Mouse (Mus musculus) liver, embryonic 11.5 days (tissue): Measurements from ENCODE around the gene Nop10. TPM values are rescaled to one million over a fixed set of nuclear protein-coding genes. Genes with fewer than 3 reads are reported as not detected.

Experiments used
- ATAC-seq: fragments of 200-750 bp; cut with Nextera tagmentation; replicated peaks from 2 replicates; pipeline ENCODE4 v1.8.0; 2017; ENCODE audit warnings: moderate number of reproducible peaks, mild to moderate bottlenecking, moderate TSS enrichment, moderate library complexity; ENCODE audit not compliant: low FRiP score
- DNase-seq: peaks from one replicate; pipeline ENCODE4 v3.0.0-alpha.2; 2017; ENCODE audit warnings: low spot score
- H3K27ac ChIP-seq: fragments of 300-500 bp; sonication (generic); 2 replicates; pipeline ENCODE4 v1.5.1; 2014; ENCODE audit warnings: mild to moderate bottlenecking, low read depth, low read length, control low read depth
- H3K27me3 ChIP-seq: fragments of 300-500 bp; sonication (generic); replicated peaks from 2 replicates; pipeline ENCODE4 v1.6.1; 2014; ENCODE audit warnings: low read length, mixed read lengths; ENCODE audit not compliant: control insufficient read depth, insufficient read depth
- H3K36me3 ChIP-seq: fragments of 300-500 bp; sonication (generic); 2 replicates; pipeline ENCODE4 v1.6.1; 2014; ENCODE audit warnings: mild to moderate bottlenecking, low read length, moderate library complexity, mixed read lengths; ENCODE audit not compliant: control insufficient read depth, insufficient read depth
- H3K4me1 ChIP-seq: fragments of 300-500 bp; sonication (generic); replicated peaks from 2 replicates; pipeline ENCODE4 v1.6.1; 2014; ENCODE audit warnings: low read length, mixed read lengths; ENCODE audit not compliant: control insufficient read depth, insufficient read depth
- H3K4me2 ChIP-seq: fragments of 300-500 bp; sonication (generic); 2 replicates; pipeline ENCODE4 v1.6.1; 2014; ENCODE audit warnings: mild to moderate bottlenecking, control low read depth, moderate library complexity
- H3K4me3 ChIP-seq: fragments of 300-500 bp; sonication (generic); 2 replicates; pipeline ENCODE4 v1.5.1; 2014; ENCODE audit warnings: low read depth, low read length, control low read depth
- H3K9ac ChIP-seq: fragments of 300-500 bp; sonication (generic); 2 replicates; pipeline ENCODE4 v1.6.1; 2014; ENCODE audit warnings: low read depth, low read length, control low read depth
- H3K9me3 ChIP-seq: fragments of 300-500 bp; sonication (generic); 2 replicates; pipeline ENCODE4 v1.6.1; 2016; ENCODE audit warnings: low read length, inconsistent platforms, mixed read lengths; ENCODE audit not compliant: control insufficient read depth
- WGBS: fragments of 180-500 bp; shearing (Covaris S2); extraction: QIAGEN DNeasy Blood & Tissue Kit; methylation state at CpG from one replicate; pipeline ENCODE4 v1.1.7; 2014; 5-methylcytosine and 5-hydroxymethylcytosine counted together
- polyA plus RNA-seq: library from polyadenylated mRNA; unstranded; fragments of >200 nt; fragmentation: Nextera tagmentation; extraction: Ambion mirVana; gene quantifications from 2 replicates; pipeline ENCODE4 v1.2.1, GENCODE M21; 2014

Nop10 gene
- polyA plus RNA-seq, 1 experiment from 2014 or later, result 364 TPM

DNA sequence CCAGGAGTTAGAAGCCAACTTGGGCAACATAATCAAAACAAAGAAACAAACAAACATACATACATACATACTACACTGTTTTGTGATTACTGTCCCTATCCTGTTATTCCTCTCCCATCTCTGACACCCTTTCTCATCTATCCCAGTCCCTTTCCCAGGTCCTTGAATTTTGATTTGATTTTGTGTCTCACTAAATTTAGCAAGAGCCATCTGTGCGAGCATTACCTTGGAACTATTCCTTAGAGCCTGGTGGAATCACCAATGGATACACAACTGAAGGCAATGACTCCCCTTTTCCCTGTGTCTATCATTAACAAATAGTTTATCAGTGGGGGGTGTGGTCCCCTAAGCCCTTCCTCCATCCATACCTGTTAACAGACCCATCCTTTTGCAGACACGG is 31.1 kb downstream of the Nop10 start:
- H3K4me2 ChIP-seq, result no peak overlapping the region
- H3K4me3 ChIP-seq, result no peak overlapping the region
- H3K9ac ChIP-seq, result no peak overlapping the region
- WGBS, result 81% methylated on average over 2 of the region's 2 CpGs
- H3K36me3 ChIP-seq, result no peaks in the 10 kb centered on the region
- no peaks in the 10 kb centered on the region for H3K9me3 ChIP-seq
- H3K27me3 ChIP-seq, result no peaks in the 10 kb centered on the region
- DNase-seq (no peak), ATAC-seq (no peak)
- H3K27ac ChIP-seq, result no peak overlapping the region
- H3K4me1 ChIP-seq, result no peaks in the 10 kb centered on the region

- Histone ChIP-seq H3K36me3 (no peaks in the 10 kb centered on the region), H3K9ac (no peak overlapping the region), H3K4me1 (no peaks in the 10 kb centered on the region), H3K4me3 (no peak overlapping the region), H3K27ac (no peak overlapping the region), H3K27me3 (no peaks in the 10 kb centered on the region), H3K4me2 (no peak overlapping the region), H3K9me3 (no peaks in the 10 kb centered on the region)
- no peak for ATAC-seq
- 86% methylated on average over 3 of the region's 3 CpGs for WGBS
- no peak for DNase-seq
Measured at GRCm38 (mm10) chr2:112296211-112296610, 34.5 kb downstream of the Nop10 start.

GRCm38 (mm10) chr2:112298221-112298620 is 36.5 kb downstream of the Nop10 start:
- Histone ChIP-seq H3K4me1 (no peaks in the 10 kb centered on the region), H3K9ac (no peak overlapping the region), H3K9me3 (no peaks in the 10 kb centered on the region), H3K4me2 (no peak overlapping the region), H3K27ac (no peak overlapping the region), H3K36me3 (no peaks in the 10 kb centered on the region), H3K27me3 (no peaks in the 10 kb centered on the region), H3K4me3 (no peak overlapping the region)
- WGBS, result 89% methylated on average over 4 of the region's 4 CpGs
- ATAC-seq, result no peak
- no peak for DNase-seq

DNA sequence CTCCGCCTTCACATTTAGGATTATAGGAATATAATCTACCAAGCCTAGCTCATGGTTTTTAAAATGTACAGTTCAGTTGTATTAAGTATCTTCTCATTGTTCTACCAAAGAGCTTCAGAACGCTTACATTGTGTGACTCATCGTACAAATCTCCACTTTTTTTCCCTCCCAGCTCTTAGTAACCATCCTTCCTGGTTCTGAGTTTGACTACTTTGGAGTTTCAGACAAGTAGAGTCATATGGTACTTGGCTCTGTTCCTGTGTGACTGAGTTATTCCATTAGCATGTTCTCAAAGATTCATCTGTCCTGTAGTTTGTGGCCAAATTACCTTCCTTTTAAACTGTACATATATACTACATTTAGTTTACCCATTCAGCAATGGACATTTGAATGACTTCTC is 46.9 kb downstream of the Nop10 start:
- Histone ChIP-seq H3K9ac (no peak overlapping the region), H3K9me3 (no peaks in the 10 kb centered on the region), H3K4me1 (peaks cover 4% of the 10 kb centered on the region; the same call in 1 of the 2 replicates), H3K27ac (no peak overlapping the region), H3K27me3 (no peaks in the 10 kb centered on the region), H3K36me3 (no peaks in the 10 kb centered on the region), H3K4me3 (no peak overlapping the region), H3K4me2 (no peak overlapping the region)
- no peak for DNase-seq
- no peak for ATAC-seq
- WGBS, result 84% methylated on average over 3 of the region's 3 CpGs

DNA sequence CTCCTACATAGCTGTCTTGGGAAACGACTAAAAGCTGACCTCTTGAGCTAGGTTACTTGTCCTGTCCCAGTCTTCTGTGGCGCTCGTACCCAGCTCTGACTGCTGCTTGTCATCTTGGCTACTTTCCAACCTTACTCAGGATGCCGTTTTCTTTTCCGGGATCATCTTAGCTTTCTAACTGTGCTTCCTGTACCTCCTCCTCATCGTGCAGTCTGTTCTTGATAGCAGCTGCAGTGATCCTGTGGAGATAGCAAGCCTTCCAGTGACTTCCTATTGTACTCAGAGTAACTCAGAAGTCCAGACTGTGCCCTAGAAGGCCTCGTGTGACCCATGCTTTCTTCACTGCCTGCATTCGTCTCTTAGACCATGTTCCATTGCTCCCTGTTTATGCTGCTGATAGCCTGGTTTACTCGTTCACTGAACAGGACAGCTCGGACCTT is 47.5 kb downstream of the Nop10 start:
- 50% methylated on average over 10 of the region's 10 CpGs for WGBS
- H3K36me3 ChIP-seq, result no peaks in the 10 kb centered on the region
- H3K9me3 ChIP-seq, result no peaks in the 10 kb centered on the region
- no peaks in the 10 kb centered on the region for H3K27me3 ChIP-seq
- ATAC-seq (0 out of 2 replicates have a peak, but pooled peaks have one; percentile 56), DNase-seq (no peak)
- H3K4me1 ChIP-seq, result peaks cover 4% of the 10 kb centered on the region; the same call in 1 of the 2 replicates
- no peak overlapping the region for H3K4me3 ChIP-seq
- no peak overlapping the region for H3K27ac ChIP-seq
- peak overlapping the region; percentile 13 for H3K4me2 ChIP-seq
- no peak overlapping the region for H3K9ac ChIP-seq

Other genes starting within 250 kb of the Nop10 start
- not detected in 2 replicates for gene Olfr1310, start 249.2 kb upstream of the Nop10 start, polyA plus RNA-seq
- not detected in 2 replicates for gene Olfr1311, start 237.5 kb upstream of the Nop10 start, polyA plus RNA-seq
- gene Olfr1312, start 211.7 kb upstream of the Nop10 start, polyA plus RNA-seq, result not detected in 2 replicates
- gene Olfr1313, start 184.1 kb upstream of the Nop10 start, polyA plus RNA-seq, result not detected in 2 replicates
- gene Olfr1314, start 165.1 kb upstream of the Nop10 start, polyA plus RNA-seq, result not detected in 2 replicates
- gene Olfr1315-ps1, start 146.5 kb upstream of the Nop10 start, polyA plus RNA-seq, result not detected in 2 replicates
- not detected in 2 replicates for gene Olfr1316, start 126.9 kb upstream of the Nop10 start, polyA plus RNA-seq
- not detected in 2 replicates for gene Olfr1317, start 121.6 kb upstream of the Nop10 start, polyA plus RNA-seq
- 0.19 TPM in 1 of 2 replicates, not detected in the other for gene Olfr1318, start 107.7 kb upstream of the Nop10 start, polyA plus RNA-seq
- gene Lpcat4, start 22.5 kb upstream of the Nop10 start, polyA plus RNA-seq, result 14.6 and 15.0 TPM in 2 replicates
- not detected in 2 replicates for gene Nutm1, start 2.6 kb upstream of the Nop10 start, polyA plus RNA-seq
- 12.3 and 12.7 TPM in 2 replicates for gene Slc12a6, start 3.9 kb downstream of the Nop10 start, polyA plus RNA-seq
- gene Gm21985, start 4.4 kb downstream of the Nop10 start, polyA plus RNA-seq, result not detected in 2 replicates
- 82.2 and 84.8 TPM in 2 replicates for gene Emc4, start 106.1 kb downstream of the Nop10 start, polyA plus RNA-seq
- 38.5 and 47.1 TPM in 2 replicates for gene Katnbl1, start 117.3 kb downstream of the Nop10 start, polyA plus RNA-seq
- gene Emc7, start 193.1 kb downstream of the Nop10 start, polyA plus RNA-seq, result 19.9 and 20.2 TPM in 2 replicates
- gene Chrm5, start 218.8 kb downstream of the Nop10 start, polyA plus RNA-seq, result not detected in 2 replicates
- 13.6 and 14.1 TPM in 2 replicates for gene Aven, start 231.0 kb downstream of the Nop10 start, polyA plus RNA-seq